Mouse (Mus musculus) spleen, embryonic (tissue): Measurements from ENCODE around the gene Arhgap11a.

Experiments
- CTCF ChIA-PET: fragments of 350-600 bp; sonication (Branson Sonifier 250); formaldehyde crosslinking; loops from one replicate; lab custom pipeline; 2022; lab: Charles Lee

Gene Arhgap11a

GRCm38 (mm10) chr2:113817681-113818606, 30.5 kb downstream of the Arhgap11a start:
- CTCF ChIA-PET: interaction anchor here (0.7 kb wide), 1 partner anchor 335 kb away, joined by 3 read pairs; no protein-coding TSS in a partner anchor

GRCm38 (mm10) chr2:113807640-113808039, 40.8 kb downstream of the Arhgap11a start:
- CTCF ChIA-PET: interaction anchor here (0.6 kb wide), 1 partner anchor 173 kb away, joined by 5 read pairs; no protein-coding TSS in a partner anchor

- CTCF ChIA-PET: no interaction called here
Observed at GRCm38 (mm10) chr2:113806851-113807577, 41.4 kb downstream of the Arhgap11a start.

GRCm38 (mm10) chr2:113805765-113806164, 42.7 kb downstream of the Arhgap11a start:
- CTCF ChIA-PET: no interaction called here

- CTCF ChIA-PET: no interaction called here
Observed at GRCm38 (mm10) chr2:113803753-113804152, 44.7 kb downstream of the Arhgap11a start.

- CTCF ChIA-PET: no interaction called here
Observed at GRCm38 (mm10) chr2:113800846-113801245, 47.6 kb downstream of the Arhgap11a start.

GRCm38 (mm10) chr2:113798605-113799004, 49.9 kb downstream of the Arhgap11a start:
- CTCF ChIA-PET: no interaction called here

GRCm38 (mm10) chr2:113795186-113795585, 53.3 kb downstream of the Arhgap11a start:
- CTCF ChIA-PET: no interaction called here

GRCm38 (mm10) chr2:113793521-113793920, 54.9 kb downstream of the Arhgap11a start:
- CTCF ChIA-PET: no interaction called here

- CTCF ChIA-PET: no interaction called here
Observed at GRCm38 (mm10) chr2:113788821-113789387, 59.6 kb downstream of the Arhgap11a start.

- CTCF ChIA-PET: no interaction called here
Observed at GRCm38 (mm10) chr2:113787882-113788281, 60.6 kb downstream of the Arhgap11a start.

- CTCF ChIA-PET: no interaction called here
Observed at GRCm38 (mm10) chr2:113784851-113785250, 63.6 kb downstream of the Arhgap11a start.

- CTCF ChIA-PET: no interaction called here
Observed at GRCm38 (mm10) chr2:113781521-113781920, 66.9 kb downstream of the Arhgap11a start.
